Mouse (Mus musculus) bone marrow macrophage, adult 2 months (primary cell): ENCODE results near the gene Atp6v1e2. TPM values are rescaled to one million over a fixed set of nuclear protein-coding genes. Genes with fewer than 3 reads are reported as not detected.

Experiments used
- H3K27ac ChIP-seq: 2 replicates; pipeline ENCODE4 v1.5.1; 2012; ENCODE audit warnings: low read depth, low read length; ENCODE audit not compliant: insufficient read depth
- H3K4me1 ChIP-seq: 2 replicates; pipeline ENCODE4 v1.6.1; 2012; ENCODE audit warnings: low read length; ENCODE audit not compliant: control insufficient read depth, insufficient read depth
- H3K4me3 ChIP-seq: 2 replicates; pipeline ENCODE4 v1.5.1; 2012; ENCODE audit warnings: mild to moderate bottlenecking, low read length, moderate library complexity; ENCODE audit not compliant: insufficient read depth
- CTCF ChIP-seq: IDR thresholded peaks from 2 replicates; pipeline ENCODE4 v1.5.1; 2012; ENCODE audit warnings: low read depth, mild to moderate bottlenecking, low read length, moderate library complexity
- POLR2A ChIP-seq: IDR thresholded peaks from 2 replicates; pipeline ENCODE4 v1.6.1; 2012; ENCODE audit warnings: mild to moderate bottlenecking, low read depth, low read length, borderline replicate concordance
- polyA plus RNA-seq: library from polyadenylated mRNA; stranded (reverse); fragments of >200 nt; gene quantifications from 2 replicates; pipeline ENCODE4 v1.2.4, GENCODE M21; 2012; ENCODE audit not compliant: missing spikeins, insufficient read depth, insufficient read length

The Atp6v1e2 gene
- polyA plus RNA-seq, 1 experiment, result not detected

GRCm38 (mm10) chr17:86924679-86925078 is 23.0 kb downstream of the Atp6v1e2 start:
- Histone ChIP-seq H3K27ac (no peak overlapping the region), H3K4me3 (no peak overlapping the region), H3K4me1 (no peaks in the 10 kb centered on the region)
- TF ChIP-seq POLR2A, result no peak

GRCm38 (mm10) chr17:86919729-86920128 is 28.0 kb downstream of the Atp6v1e2 start:
- TF ChIP-seq POLR2A (no peak), CTCF (no peak)
- no peaks in the 10 kb centered on the region for H3K4me1 ChIP-seq
- no peak overlapping the region for H3K4me3 ChIP-seq
- no peak overlapping the region for H3K27ac ChIP-seq

GRCm38 (mm10) chr17:86918786-86919185 is 28.9 kb downstream of the Atp6v1e2 start:
- Histone ChIP-seq H3K27ac (no peak overlapping the region), H3K4me1 (no peaks in the 10 kb centered on the region), H3K4me3 (no peak overlapping the region)
- TF ChIP-seq POLR2A (no peak), CTCF (peak; percentile 65)

GRCm38 (mm10) chr17:86917048-86917447 is 30.6 kb downstream of the Atp6v1e2 start, which contains the start of gene Tmem247:
Tmem247 (plus strand) TSS chr17:86917348.
- Histone ChIP-seq H3K4me3 (no peak within 1 kb of the TSS), H3K4me1 (no peaks in the 10 kb centered on the region), H3K27ac (no peak within 1 kb of the TSS)
- TF ChIP-seq CTCF (no peak), POLR2A (no peak)

- TF ChIP-seq CTCF, result no peak
- TF ChIP-seq POLR2A, result no peak
- Histone ChIP-seq H3K4me1 (no peaks in the 10 kb centered on the region), H3K4me3 (no peak overlapping the region), H3K27ac (no peak overlapping the region)
Measured at GRCm38 (mm10) chr17:86915540-86915939, 32.2 kb downstream of the Atp6v1e2 start.

- no peak overlapping the region for H3K27ac ChIP-seq
- no peaks in the 10 kb centered on the region for H3K4me1 ChIP-seq
- TF ChIP-seq POLR2A (no peak), CTCF (no peak)
- H3K4me3 ChIP-seq, result no peak overlapping the region
Measured at GRCm38 (mm10) chr17:86913003-86913607, 34.6 kb downstream of the Atp6v1e2 start.

GRCm38 (mm10) chr17:86911261-86911660 is 36.4 kb downstream of the Atp6v1e2 start:
- no peak overlapping the region for H3K27ac ChIP-seq
- TF ChIP-seq POLR2A (no peak), CTCF (no peak)
- no peaks in the 10 kb centered on the region for H3K4me1 ChIP-seq
- H3K4me3 ChIP-seq, result no peak overlapping the region

GRCm38 (mm10) chr17:86909733-86910495 is 37.8 kb downstream of the Atp6v1e2 start:
- no peak overlapping the region for H3K4me3 ChIP-seq
- TF ChIP-seq POLR2A, result no peak
- no peak for TF ChIP-seq CTCF
- no peak overlapping the region for H3K27ac ChIP-seq
- no peaks in the 10 kb centered on the region for H3K4me1 ChIP-seq

GRCm38 (mm10) chr17:86908316-86908715 is 39.4 kb downstream of the Atp6v1e2 start:
- Histone ChIP-seq H3K4me3 (no peak overlapping the region), H3K4me1 (peaks cover 9% of the 10 kb centered on the region), H3K27ac (no peak overlapping the region)
- TF ChIP-seq POLR2A, result no peak
- TF ChIP-seq CTCF, result no peak

GRCm38 (mm10) chr17:86907092-86907491 is 40.6 kb downstream of the Atp6v1e2 start:
- no peak overlapping the region for H3K4me3 ChIP-seq
- H3K4me1 ChIP-seq, result peaks cover 9% of the 10 kb centered on the region
- no peak for TF ChIP-seq CTCF
- TF ChIP-seq POLR2A, result no peak
- H3K27ac ChIP-seq, result no peak overlapping the region
